Comparison of ENCODE assay signal across 8 mouse cellular contexts in the genomic region with DNA sequence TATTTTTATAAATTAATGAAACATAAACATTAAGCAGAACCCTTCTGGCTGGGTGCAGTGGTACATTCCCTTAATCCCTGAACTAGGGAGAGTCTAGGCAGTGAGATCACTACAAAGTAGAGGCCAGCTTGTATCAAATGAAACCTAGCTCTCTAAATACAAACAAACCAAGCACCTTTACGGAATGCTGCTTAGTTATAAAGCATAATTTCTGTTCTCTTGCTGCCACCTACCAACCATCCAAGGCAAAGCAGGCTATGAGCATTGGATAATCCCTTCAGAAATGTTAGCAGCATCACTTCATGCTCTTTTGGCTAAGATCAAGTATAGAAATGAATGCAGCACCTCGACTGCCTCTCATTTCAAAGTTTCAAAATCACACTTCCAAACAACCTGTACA. TPM values are rescaled to one million over a fixed set of nuclear protein-coding genes. Genes with fewer than 3 reads are reported as not detected.
A peak's percentile ranks its signal among the peaks of the same experiment; 100 is the strongest.
DNase-seq lines count a peak whose midpoint lies in the region; ATAC-seq and TF ChIP-seq lines count a peak whose summit lies in the region.

No protein-coding gene starts in this region.

- peak; percentile 37 for DNase-seq in adrenal gland, postnatal 10 days
- no peak for DNase-seq in adrenal gland, postnatal 25 days
- DNase-seq in urinary bladder, postnatal 36 days (ENCODE audit: low spot score in 2 of 2), result peak; percentile 9
- no peak for DNase-seq in urinary bladder, postnatal 25 days (ENCODE audit: low spot score)
- DNase-seq in kidney, postnatal 0 days (ENCODE audit: low spot score), result peak; percentile 81
- DNase-seq in natural killer cell, adult 2 months (ENCODE audit: low spot score in 2 of 2), result no peak

- no peak overlapping the region for H3K9ac ChIP-seq in forebrain, embryonic 16.5 days (replicated peaks; ENCODE audit: low read depth, low read length)
- H3K9ac ChIP-seq in kidney, postnatal 0 days (ENCODE audit: low read depth, low read length), result no peak overlapping the region
- no peak overlapping the region for H3K9ac ChIP-seq in midbrain, embryonic 12.5 days (replicated peaks)

- H3K4me3 ChIP-seq in forebrain, embryonic 16.5 days (replicated peaks; ENCODE audit: low read length), result no peak overlapping the region
- H3K4me3 ChIP-seq in kidney, postnatal 0 days (replicated peaks; ENCODE audit: low read depth, low read length), result no peak overlapping the region
- no peak overlapping the region for H3K4me3 ChIP-seq in midbrain, embryonic 12.5 days

- ATAC-seq in forebrain, embryonic 16.5 days, result peak; percentile 90
- peak; percentile 43; the same call in 1 of the 2 replicates for ATAC-seq in kidney, postnatal 0 days (replicated peaks; ENCODE audit: low FRiP score, low read depth)
- ATAC-seq in midbrain, embryonic 12.5 days (ENCODE audit: low FRiP score, low read depth), result peak; percentile 44; the same call in 1 of the 2 replicates

- no peaks in the 10 kb centered on the region for H3K27me3 ChIP-seq in forebrain, embryonic 16.5 days (replicated peaks; ENCODE audit: control insufficient read depth, insufficient read depth, low read length)
- H3K27me3 ChIP-seq in kidney, postnatal 0 days (ENCODE audit: insufficient read depth, low read length), result no peaks in the 10 kb centered on the region
- H3K27me3 ChIP-seq in midbrain, embryonic 12.5 days, result no peaks in the 10 kb centered on the region

- H3K4me1 ChIP-seq in forebrain, embryonic 16.5 days (replicated peaks; ENCODE audit: control insufficient read depth, insufficient read depth, low read length), result no peaks in the 10 kb centered on the region
- H3K4me1 ChIP-seq in kidney, postnatal 0 days (replicated peaks; ENCODE audit: insufficient read depth, low read length), result no peaks in the 10 kb centered on the region
- H3K4me1 ChIP-seq in midbrain, embryonic 12.5 days, result no peaks in the 10 kb centered on the region

- H3K4me2 ChIP-seq in forebrain, embryonic 16.5 days (ENCODE audit: low read length), result no peak overlapping the region
- no peak overlapping the region for H3K4me2 ChIP-seq in kidney, postnatal 0 days (ENCODE audit: low read length)
- H3K4me2 ChIP-seq in midbrain, embryonic 12.5 days (replicated peaks), result no peak overlapping the region

- no peak overlapping the region for H3K27ac ChIP-seq in forebrain, embryonic 16.5 days (ENCODE audit: low read length)
- no peak overlapping the region for H3K27ac ChIP-seq in kidney, postnatal 0 days
- H3K27ac ChIP-seq in midbrain, embryonic 12.5 days (replicated peaks), result no peak overlapping the region

- no peaks in the 10 kb centered on the region for H3K36me3 ChIP-seq in forebrain, embryonic 16.5 days (ENCODE audit: control insufficient read depth, insufficient read depth)
- H3K36me3 ChIP-seq in kidney, postnatal 0 days (ENCODE audit: insufficient read depth, low read length), result no peaks in the 10 kb centered on the region
- H3K36me3 ChIP-seq in midbrain, embryonic 12.5 days, result no peaks in the 10 kb centered on the region

- no peaks in the 10 kb centered on the region for H3K9me3 ChIP-seq in forebrain, embryonic 16.5 days (ENCODE audit: control insufficient read depth, low read length)
- H3K9me3 ChIP-seq in kidney, postnatal 0 days (replicated peaks; ENCODE audit: low read length), result no peaks in the 10 kb centered on the region
- H3K9me3 ChIP-seq in midbrain, embryonic 12.5 days, result no peaks in the 10 kb centered on the region

- peak; percentile 83 for TF ChIP-seq CTCF in kidney, postnatal 0 days (IDR thresholded peaks at IDR 0.05; ENCODE audit: low read depth)

- 38% methylated on average over 2 of the region's 2 CpGs for WGBS in forebrain, embryonic 16.5 days
- 23% methylated on average over 2 of the region's 2 CpGs for WGBS in kidney, postnatal 0 days
- 34% methylated on average over 2 of the region's 2 CpGs for WGBS in midbrain, embryonic 12.5 days

RNA-seq across cellular contexts. Expression of a gene that starts 7.7 kb away (rescaled TPM):
- total RNA-seq in adrenal gland, postnatal 10 days (2021), result 10 to 100 TPM; 41.0 to 42.2 TPM
- total RNA-seq in adrenal gland, postnatal 25 days (2021), result 32.0 and 48.7 TPM in 2 replicates
- polyA plus RNA-seq in forebrain, embryonic 16.5 days (2015; fragmentation: Nextera tagmentation; extraction: Ambion mirVana), result 9.7 and 10.1 TPM in 2 replicates
- 45.9 and 50.0 TPM in 2 replicates for polyA plus RNA-seq in kidney, postnatal 0 days (2015; fragmentation: Nextera tagmentation; extraction: Ambion mirVana)
- 14.1 and 16.3 TPM in 2 replicates for polyA plus RNA-seq in midbrain, embryonic 12.5 days (2016; fragmentation: Nextera tagmentation; extraction: Ambion mirVana)

Comparison
In these comparisons a context has a peak if more than half of its experiments do, and no peak if none do; other contexts are left out.
1. DNase-seq: peak in adrenal gland, postnatal 10 days (single experiment), urinary bladder, postnatal 36 days (2 of 2) and kidney, postnatal 0 days (single experiment); none in adrenal gland, postnatal 25 days (single experiment), urinary bladder, postnatal 25 days (single experiment) and natural killer cell, adult 2 months (0 of 2).
2. Peak in every context shown above with its lines, with median percentiles within 50 percentile points of each other: ATAC-seq.